Mouse (Mus musculus) retina, postnatal 7 days (tissue): ENCODE data around the gene Arid1b.

ENCODE experiments used
- DNase-seq: peaks from one replicate; pipeline ENCODE4 v3.0.0-alpha.2; 2012; ENCODE audit warnings: low read depth, low spot score

Arid1b gene

DNA sequence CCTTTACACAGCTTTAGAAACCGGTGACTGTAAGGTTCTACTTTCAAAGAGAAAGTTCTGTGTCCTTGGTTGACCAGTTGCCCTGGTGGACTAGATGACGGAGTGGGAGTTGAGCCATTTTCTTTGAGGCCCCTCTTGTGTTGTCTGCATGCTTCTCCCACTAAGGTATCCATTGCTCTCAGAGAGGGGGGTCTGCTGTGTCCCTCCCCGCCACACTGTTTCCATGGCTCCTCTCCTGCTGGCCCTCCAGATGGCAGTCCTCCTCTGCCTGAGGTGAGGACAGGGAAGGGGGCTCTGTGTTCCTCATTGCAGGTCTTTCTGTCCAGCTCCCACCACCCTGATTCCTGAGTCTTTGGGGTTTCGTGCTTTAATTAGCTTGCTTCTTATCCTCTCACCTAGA, 62.5 kb downstream of the Arid1b start:
- no peak for DNase-seq

DNA sequence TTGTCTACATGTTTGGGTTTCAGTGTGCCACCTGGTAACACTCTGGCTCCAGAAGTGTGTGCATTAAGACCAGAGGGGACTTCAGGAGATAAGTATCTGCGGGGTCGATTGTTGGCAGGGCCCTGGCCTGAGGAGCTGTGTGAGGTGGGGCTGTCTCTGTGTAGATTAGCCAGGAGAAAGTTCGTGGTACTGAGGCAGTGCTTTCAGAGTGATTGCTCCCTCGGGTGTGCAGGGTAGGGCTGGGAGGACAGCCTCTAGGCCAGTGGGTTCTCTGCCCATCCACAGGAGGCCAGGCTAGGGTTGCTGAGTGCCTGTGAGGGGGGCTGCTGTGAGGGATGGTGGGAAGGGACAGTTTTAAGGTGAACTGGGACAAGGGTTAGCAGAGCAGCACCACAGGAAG, 63.2 kb downstream of the Arid1b start:
- no peak for DNase-seq

DNA sequence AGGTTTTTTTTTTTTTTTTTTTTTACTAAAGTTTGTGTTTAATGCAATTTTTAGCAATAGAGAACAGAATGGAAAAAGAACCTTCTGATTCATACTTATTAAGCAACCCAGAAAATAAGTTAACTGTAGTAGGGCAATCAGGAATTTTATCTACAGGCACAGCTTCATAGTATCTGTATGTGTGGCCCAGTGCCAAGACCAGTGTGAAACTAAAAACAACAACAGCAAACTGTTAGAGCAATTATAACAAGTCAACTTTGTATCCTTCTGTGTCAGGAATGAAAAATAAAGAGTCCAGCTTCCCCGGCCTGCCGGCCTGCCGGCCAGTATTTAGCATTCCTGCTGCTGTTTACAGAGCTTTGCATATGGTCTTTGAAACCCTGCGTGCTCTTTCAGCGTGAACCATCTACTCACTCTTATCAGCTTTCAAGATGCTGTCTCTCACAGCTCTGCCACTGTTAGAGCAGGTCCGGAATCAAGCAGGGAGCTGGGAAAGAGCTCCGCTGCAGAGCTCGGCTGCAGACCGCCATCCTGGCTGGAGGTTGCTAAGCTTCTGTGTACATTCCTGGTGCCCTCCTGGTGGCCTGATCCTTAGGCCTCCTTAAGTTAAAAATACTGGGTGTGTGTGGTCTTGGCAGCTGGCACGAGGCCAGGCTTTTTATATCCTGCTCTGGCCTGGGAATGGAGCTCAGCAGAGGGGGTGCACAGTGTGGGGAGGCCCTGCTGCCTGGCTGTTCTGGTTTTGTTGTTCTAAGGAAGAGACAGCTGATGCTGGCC, 64.0 kb downstream of the Arid1b start:
- peak; percentile 19 for DNase-seq

DNA sequence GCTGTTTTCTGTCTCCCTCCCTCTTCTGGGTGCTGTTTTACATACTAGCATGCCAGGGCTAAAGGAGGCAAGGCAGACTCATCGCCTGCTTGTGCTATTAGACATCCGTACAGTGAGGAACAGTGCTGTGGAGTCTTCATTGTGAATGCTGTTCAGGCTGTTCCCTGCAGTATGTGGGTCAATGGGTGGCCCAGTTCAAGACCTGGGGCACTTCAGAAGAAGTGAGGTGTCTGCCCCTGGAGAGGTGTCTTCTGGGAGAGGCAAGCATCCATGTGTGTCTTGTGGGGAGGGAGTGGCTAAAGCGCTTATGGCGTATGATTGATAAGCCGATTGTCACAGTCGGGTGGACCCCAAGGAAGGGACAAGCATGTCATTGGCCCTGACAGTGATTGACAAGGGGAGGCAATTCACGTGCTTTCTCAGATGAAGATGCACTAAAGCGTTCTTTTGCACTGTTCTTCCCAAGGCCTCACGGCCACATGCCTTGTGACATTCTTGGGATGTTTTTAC, 65.0 kb downstream of the Arid1b start:
- peak; percentile 37 for DNase-seq

DNA sequence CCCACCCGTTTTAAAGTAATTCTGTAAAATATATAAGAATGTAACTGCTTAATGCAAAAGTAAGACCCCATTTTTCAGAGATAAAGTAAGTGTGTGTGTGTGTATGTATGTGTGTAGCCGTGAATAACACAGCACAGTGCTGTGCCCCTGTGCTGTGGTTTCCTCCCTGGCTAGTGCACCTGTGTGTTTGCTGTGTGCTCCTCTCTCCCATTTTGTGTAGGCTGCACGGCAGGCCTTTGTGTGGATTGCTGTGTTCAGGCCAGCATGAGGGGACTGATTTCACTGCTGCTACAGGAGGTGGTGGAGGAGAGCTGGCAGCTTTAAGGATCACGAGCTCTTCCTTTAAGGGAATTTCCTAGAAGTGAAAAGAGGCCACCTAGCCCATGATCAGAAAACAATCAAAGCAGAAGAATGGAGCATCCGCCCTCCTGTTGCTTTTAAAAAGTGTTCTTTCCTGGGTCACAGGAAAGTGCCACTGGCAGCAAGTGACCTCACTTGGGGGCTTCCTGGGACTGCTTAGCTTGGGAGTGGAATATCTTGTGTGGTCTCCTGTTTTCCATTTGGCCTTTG, 66.5 kb downstream of the Arid1b start:
- no peak for DNase-seq

DNA sequence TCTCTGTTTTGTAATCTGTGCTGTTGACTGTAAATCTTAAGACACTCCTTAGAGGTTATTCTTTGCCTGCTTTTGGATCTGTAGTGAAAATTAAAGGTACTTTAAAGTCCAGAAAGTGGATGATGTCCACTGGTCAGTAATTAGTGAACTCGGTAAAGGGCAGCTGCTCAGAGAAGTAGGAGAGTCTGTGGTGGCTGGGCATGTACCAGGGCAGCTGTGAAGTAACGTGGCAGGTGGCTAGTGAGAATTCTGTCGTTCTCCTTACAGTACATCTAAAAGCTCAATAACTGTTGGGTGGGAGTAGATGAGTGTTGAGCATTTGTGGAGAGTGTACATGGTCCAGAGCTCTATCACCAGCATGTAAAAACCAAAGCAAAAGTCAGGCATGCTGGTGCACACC, 67.1 kb downstream of the Arid1b start:
- DNase-seq, result no peak

DNA sequence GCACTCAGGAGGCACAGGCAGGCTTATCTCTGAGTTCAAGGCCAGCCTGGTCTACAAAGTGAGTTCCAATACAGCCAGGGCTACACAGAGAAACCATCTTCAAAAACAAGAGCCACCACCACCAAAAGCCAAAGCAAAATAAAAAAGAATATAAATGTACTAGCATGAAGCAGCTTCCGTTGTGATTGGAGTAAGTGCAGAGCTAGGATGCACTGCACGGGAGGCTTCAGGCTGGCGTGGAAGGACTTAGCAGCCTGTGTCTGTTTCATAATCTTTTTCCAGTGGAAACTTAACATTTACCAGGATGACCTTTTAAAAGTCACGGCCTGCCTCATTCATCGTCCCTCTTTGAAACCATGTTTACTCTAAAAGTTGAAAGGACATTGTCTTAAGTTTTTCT, 67.5 kb downstream of the Arid1b start:
- no peak for DNase-seq

DNA sequence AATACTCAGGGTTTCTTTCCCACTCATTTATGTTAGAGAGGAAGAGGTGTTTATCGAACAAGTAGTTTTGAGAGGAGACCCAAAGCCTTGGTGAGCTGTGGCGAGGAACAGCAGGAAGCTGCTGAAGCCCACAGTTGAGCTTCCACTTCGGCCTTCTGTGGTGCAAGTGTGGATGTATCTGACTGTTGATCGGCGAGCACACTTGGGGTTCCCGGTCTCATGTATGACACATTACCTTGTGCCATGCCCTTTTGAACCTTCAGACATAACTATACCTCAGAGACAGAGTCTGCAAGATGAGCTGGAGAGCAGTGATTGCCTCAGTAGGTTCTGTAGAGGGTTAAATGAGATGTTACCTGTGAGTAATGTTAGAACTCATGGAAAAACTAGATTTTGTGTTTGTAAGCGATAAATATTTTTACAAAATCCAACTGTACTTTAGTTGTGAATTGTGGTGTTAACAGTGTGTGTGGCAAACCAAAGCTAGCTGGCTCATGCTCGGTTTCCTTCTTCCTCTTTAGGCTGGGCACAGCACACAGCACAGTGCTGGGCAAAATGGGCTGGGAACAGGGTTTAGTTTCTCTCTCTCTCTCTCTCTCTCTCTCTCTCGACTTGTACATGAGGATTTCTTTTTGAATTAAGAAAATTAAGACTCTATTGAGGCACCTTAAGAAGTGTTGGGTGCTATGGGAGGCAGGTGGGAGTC, 69.5 kb downstream of the Arid1b start:
- DNase-seq, result no peak

DNA sequence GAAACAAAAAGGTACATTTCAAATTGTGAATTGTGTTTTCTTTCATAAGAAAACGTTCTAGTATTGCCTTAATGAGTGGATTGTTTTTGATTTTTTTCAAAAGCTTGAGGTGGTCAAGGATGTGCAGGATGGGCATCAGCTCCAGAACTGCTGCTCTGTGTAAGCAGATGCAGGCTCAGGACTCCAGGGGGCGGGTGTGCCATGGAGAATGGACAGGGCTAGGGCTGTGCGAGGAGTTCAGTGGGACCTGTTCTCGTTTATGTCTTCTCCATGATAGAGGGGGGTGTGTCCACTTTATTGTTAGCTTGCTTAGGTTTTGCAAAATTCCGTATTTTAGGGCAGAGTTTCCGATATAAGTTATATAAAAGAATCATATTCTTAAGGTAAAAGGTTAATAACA, 70.6 kb downstream of the Arid1b start:
- DNase-seq, result no peak

DNA sequence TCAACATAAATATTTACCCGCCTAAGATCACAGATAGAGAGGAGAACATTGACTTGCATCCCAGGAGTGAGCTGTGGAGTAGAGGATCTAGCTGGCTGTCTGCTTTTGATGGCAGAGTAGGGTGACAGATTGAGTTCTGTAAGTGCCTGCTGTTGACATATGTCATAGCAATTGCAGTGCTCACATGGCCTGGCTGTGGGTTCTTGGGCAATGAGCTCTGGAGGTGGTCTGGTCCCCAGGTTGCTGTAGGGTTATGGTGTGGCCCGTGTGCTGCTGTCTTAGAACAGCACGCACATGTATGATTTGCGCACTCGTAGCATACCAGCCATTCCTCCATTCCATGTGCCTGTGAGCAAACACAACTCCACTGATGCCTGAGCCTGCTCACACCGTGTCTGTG, 71.1 kb downstream of the Arid1b start:
- no peak for DNase-seq

DNA sequence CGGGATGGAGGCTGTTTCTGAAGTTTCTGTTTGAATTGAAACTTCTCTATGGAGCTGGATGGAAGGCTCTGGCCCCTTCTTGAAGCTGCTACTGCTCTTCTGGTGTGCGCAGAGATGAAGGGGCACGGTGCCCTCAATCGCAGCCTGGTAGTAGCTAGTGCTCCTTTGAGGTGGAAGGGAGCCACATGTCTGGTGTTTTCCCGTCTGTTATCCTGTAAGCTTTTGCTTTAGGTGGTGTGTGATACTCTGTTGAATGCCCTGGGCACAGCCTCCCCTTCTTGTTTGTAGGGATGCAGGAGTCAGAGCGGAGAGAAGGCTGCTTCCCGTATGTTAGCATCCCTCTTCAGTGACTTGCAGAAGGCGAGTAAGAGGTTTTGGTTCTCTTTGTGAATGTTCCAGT, 72.7 kb downstream of the Arid1b start:
- DNase-seq, result no peak

DNA sequence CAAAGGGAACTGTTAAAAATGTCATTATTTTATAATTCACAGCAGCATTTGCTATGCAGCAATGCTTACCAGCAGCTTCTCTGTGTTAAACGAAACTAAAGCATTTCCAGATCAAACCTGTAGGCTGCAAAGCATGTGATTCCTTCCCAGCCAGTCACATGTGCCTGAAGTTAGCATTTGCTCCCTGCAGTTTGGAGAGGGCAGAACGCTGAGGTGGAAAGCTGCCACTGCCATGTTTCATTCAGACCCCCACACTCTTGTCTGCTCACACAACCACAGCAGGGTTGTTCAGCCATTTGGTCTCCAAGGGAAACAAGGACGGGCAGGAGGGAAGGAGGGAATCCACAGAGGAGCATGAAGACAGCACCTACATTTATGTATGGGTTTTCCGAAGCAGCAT, 73.1 kb downstream of the Arid1b start:
- DNase-seq, result no peak

DNA sequence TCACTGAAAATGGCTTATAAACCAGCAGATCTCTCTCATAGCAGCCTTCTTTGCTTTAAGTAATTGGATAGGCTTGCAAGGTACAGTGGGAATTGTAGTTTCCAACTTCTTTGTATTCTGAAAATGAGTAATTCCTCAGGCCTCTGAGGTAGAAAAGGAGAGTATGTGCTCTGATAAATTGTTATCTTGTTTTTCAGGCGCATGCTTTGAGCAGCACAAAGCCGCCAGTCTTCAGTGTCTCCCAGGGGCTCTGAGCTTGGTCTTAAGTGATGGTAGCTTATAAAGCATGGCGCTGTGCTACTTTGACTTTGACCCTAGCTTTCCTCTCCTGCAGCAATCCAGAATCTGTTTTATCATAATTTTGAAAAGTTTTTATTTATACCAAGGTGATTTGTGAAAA, 76.3 kb downstream of the Arid1b start:
- DNase-seq, result no peak

DNA sequence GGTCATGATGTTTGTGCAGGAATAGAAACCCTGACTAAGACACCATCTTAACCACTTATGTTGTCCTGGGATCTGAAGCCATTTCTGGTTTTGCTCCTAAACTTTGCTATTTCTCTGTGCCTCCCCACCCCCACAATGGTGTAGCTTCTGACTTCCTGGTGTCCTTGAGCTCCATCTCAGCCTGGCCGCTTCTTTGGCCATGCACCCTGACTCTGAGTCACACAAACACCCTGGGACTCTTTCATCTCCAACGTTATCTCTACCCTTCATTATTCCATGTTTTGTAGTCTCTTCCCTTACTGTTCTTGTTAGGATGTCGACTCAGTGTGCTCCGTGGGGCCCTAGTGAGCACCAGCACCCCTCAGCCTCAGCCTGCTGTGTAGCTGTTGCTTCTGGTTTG, 78.4 kb downstream of the Arid1b start:
- DNase-seq, result no peak

DNA sequence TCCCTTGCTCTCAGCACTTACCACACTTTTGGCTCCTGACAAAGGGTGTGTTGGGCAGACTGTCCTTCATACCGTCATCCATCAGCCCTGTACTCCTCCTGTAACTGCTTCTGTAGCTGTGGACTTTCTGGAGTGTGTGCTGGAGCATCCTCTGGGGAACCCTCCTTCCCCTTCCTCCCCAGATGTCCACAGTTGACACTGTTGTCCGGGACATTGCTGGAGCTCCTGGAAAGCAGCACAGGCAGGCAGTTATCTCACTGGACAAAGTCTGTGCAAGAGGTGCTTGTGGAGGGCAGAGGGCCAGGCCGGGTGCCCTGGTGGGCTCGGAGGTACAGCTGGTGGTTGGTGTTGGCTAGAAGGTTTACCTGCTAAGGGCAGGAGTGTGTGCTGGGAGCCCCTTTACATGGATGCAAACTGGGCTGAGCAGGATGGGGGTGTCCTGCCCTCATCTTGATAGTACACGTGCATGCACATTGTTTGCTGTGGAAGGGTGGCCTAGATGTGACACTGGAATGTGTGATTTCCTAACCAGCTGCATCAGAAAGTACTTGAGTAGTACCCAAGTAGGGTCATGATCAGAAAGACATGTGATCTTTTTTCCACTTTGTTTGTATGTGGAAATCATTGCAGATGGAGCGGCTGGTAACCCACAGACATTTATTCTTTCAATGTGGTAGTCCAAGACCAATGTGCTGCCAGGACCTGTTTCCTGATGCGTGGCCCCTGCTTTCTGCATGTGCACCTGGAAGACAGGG, 80.8 kb downstream of the Arid1b start:
- DNase-seq, result no peak

DNA sequence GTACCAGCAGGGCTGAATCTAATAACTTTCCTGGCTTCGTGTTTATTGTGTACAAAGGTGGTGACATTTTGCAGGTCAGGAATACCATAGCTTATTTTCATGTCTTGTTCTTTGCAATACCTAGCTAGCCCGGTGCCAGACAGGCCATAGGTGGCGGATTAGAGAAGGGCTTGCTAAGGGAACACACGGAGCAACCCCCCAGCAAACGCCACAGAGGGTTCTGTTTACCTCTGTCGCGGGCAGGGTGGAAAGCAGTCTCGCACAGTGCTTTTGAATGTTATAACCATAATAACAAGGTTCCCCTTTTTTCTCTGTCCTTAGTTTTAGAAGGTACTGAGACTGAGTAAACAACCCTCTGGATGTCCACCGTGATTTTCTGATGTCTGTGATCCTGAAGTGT, 83.9 kb downstream of the Arid1b start:
- no peak for DNase-seq

DNA sequence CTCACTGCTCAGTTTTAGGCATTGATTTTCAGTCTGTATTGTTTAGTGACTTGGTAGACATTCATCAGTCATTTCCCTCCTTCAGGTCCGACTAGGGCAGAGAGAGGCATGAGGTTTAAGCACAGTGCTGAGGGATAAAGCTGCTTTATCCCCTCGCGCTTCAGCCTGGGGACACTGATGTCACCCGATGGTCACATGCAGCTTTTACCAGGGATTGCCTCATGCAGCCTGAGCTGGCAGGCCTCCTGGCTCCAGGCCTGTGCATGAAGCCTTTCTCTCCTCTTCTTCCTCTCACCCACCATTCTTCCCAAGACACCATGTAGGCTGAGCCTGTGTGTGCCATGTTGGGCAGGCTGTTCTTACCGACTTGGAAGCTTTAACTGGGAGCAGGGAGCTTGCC, 84.4 kb downstream of the Arid1b start:
- DNase-seq, result peak; percentile 45

DNA sequence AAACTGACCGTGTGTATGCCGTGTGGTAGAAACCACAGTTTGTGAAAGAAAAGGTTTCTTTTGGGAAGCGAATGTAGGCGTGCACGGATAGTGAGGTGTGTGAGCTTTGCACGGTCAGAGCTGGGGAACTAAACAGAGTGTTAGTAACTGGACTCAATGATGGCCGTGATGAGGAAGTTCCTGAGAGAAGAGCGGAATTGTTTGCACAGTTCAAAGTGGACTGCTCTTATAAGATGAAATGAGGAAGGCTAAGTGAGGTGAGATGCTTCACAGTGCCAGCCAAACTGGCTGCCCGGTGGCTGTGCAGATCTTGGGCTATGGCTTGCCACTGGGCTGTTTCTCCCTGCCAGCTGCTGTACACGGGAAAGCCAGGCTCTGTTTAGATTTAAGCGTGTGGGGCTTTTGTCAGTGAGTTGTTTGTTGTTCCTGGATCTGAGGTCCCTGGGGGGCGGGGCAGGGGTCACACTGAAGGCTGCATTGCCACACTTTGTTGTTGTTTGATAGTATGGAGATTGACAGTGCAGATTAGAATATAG, 86.8 kb downstream of the Arid1b start:
- DNase-seq, result no peak

DNA sequence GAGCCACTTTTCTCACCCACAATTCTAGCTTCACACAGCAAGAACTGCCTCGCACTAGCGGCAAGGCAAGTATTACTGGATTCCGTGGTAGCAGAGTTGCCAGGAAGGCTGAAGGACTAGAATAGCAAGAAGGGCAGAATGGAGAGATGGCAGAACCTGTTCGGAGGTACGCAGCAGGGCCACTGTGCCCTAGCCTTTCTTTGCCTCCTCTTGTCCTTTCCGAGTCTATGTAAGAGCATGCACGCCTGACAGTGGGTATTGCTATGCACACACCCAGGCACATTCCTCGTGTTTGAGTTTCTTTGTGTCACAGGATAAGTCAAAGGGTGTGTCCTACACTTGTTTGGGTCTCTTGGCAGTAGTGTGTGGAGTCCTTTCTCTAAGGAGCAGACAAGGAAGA, 88.1 kb downstream of the Arid1b start:
- no peak for DNase-seq

DNA sequence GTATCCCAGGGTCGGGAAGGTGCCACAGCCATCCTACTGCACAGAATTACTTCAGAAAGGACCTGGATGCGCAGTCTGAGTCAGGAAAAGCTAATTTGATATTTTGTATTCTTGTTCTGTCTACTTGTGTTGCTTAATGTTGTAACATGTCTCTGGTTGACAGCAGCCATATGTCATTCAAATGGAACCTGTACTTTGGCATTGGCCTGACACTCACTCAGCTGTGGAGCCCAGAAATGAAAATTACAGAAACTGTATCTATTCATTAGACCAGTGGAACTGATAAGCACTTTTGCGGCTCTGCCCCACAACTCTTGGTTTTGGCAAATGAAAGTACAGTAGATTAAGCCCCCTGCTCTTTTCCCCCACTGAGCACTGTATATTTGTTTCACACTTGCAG, 89.4 kb downstream of the Arid1b start:
- no peak for DNase-seq

DNA sequence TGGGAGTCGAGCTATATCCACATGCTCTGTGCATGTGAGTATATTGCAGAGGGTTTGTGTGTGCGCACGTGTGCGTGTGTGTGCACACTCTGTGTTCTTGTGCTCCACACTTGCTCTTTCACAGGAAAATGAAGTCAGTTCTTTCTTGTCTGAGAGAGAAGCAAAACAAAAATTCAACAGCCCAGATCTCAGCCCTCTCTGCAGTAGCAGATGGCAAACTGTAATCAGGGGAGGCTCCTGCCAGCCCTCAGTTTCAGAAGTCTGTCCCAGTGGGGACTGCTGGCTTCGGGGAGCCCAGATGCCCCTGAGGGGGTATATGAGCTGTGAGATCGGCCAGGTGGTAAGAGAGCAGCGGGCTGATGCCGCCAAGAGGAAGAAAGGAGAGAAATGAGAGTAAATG, 90.0 kb downstream of the Arid1b start:
- DNase-seq, result no peak

DNA sequence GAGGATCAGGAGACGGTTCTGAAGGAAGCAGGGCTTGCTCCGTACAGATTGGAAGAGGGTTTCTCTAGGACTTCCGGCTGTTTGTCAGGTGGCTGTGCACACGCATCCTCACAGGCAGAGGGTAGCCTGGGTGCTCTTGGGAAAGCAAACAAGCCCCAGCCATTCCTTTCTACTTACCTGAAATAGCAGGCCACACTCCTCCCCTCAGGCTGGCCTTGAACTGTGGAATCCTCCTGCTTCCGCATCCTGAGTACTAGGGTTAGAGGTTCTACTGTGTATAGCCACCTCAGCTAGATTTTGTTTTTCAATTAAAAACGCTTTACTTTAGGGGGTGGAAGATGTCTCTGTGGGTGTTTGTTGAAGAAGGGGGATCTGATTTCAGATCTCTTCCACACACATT, 90.9 kb downstream of the Arid1b start:
- DNase-seq, result no peak
